13 mouse cellular contexts compared by ENCODE assay signal in the genomic region with DNA sequence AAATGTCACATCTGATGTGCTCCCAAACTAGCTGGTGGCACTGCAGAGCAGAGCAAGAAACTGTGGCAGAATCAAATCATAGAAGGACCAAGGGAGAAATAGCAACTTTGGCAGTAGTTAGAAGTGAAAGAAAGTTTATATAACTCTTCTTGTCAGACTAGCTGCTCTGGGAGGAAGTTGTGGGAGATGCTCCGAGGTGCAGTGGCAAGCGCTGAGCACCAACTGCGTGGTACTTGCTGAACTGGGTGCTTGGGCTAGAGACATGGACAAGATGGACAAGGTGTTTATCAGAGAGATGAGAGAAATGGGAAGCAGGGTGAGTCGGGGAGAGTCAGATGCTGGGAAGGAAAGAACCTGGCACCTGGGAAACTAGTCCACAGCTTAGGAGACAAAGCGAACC.
DNase-seq lines count a peak whose midpoint lies in the region; TF ChIP-seq lines count a peak whose summit lies in the region.
"Had no signal": no experiment of that assay in that cellular context is flagged by ENCODE, and none has a peak within 500 bp of the region (broad histone marks: within the 10 kb centered on the region; RNA-seq: fewer than 3 reads in every experiment).

No protein-coding gene starts in this region.

- no peaks in the 10 kb centered on the region for H3K36me3 ChIP-seq in myocyte (ENCODE audit: control insufficient read depth, insufficient read depth)
- H3K36me3 ChIP-seq: embryonic facial prominence, embryonic 15.5 days; forebrain, embryonic 10.5 days; heart, embryonic 10.5 days had no signal

- TF ChIP-seq CTCF in left cerebral cortex, adult 2 months (IDR thresholded peaks at IDR 0.05), result no peak
- no peak for TF ChIP-seq CTCF in cortical plate, adult 2 months (IDR thresholded peaks at IDR 0.05; ENCODE audit: extremely low read depth, insufficient read depth, low read length)

- H3K4me2 ChIP-seq in myocyte (ENCODE audit: low read depth), result peak overlapping the region; percentile 30
- H3K4me2 ChIP-seq: embryonic facial prominence, embryonic 15.5 days had no signal

- no peak overlapping the region for H3K4me3 ChIP-seq in left cerebral cortex, adult 2 months
- no peak overlapping the region for H3K4me3 ChIP-seq in cortical plate, adult 2 months (ENCODE audit: insufficient read depth, low read length)
- H3K4me3 ChIP-seq in myocyte, result no peak overlapping the region
- H3K4me3 ChIP-seq: embryonic facial prominence, embryonic 15.5 days; erythroblast, embryonic 14.5 days; forebrain, embryonic 10.5 days; heart, embryonic 10.5 days had no signal

- no peak for DNase-seq in left cerebral cortex, adult 2 months (ENCODE audit: extremely low spot score in 1 of 2, low spot score in 2 of 2)
- no peak for DNase-seq in left cerebral cortex, postnatal 36 days (ENCODE audit: low spot score in 2 of 2)
- DNase-seq in brain, adult 2 months (ENCODE audit: low read depth, low spot score), result peak; percentile 60
- DNase-seq in thymus, postnatal 25 days, result no peak
- no peak for DNase-seq in ovary, adult 18-20 months (ENCODE audit: low spot score)
- DNase-seq: cerebellum, adult 11 months; heart, postnatal 4 days had no signal

- H3K27ac ChIP-seq in left cerebral cortex, adult 2 months, result peak overlapping the region; percentile 86
- peak overlapping the region; percentile 18; the same call in 1 of the 2 replicates for H3K27ac ChIP-seq in cortical plate, adult 2 months (ENCODE audit: insufficient read depth, low read length)
- H3K27ac ChIP-seq: embryonic facial prominence, embryonic 15.5 days had no signal

- no peak for TF ChIP-seq POLR2A in cortical plate, adult 2 months (IDR thresholded peaks at IDR 0.05; ENCODE audit: extremely low read depth, insufficient read depth, low read length)
- no peak for TF ChIP-seq POLR2A in myocyte (IDR thresholded peaks at IDR 0.05; ENCODE audit: insufficient read length, low read depth)

- intact Hi-C loops in left cerebral cortex, adult 2 months (cut with DNase I), result loop anchor here (2.0 kb wide), 1 partner anchor 193 kb away; no protein-coding TSS in a partner anchor
- intact Hi-C loops in left cerebral cortex, postnatal 36 days (cut with DNase I), result loop anchor here (2.0 kb wide), 1 partner anchor 197 kb away; no protein-coding TSS in a partner anchor

- H3ac ChIP-seq in myocyte (ENCODE audit: control insufficient read depth, insufficient read length), result no peak overlapping the region

- peaks cover 68% of the 10 kb centered on the region for H3K27me3 ChIP-seq in myocyte (ENCODE audit: control insufficient read depth, insufficient read depth, insufficient read length)
- H3K27me3 ChIP-seq: embryonic facial prominence, embryonic 15.5 days had no signal

- H3K4me1 ChIP-seq in cortical plate, adult 2 months (ENCODE audit: control insufficient read depth, insufficient read depth, low read length), result peaks cover 9% of the 10 kb centered on the region

- no peaks in the 10 kb centered on the region for H3K79me2 ChIP-seq in myocyte (ENCODE audit: control insufficient read depth, insufficient read depth)

TF ChIP-seq in myocyte, 11 proteins besides CTCF, POLR2A, EP300 and RAD21:
- TF ChIP-seq SRF (IDR thresholded peaks at IDR 0.05; ENCODE audit: control insufficient read depth, insufficient read length, low read depth), result no peak
- no peak for TF ChIP-seq TCF3 (IDR thresholded peaks at IDR 0.05; ENCODE audit: insufficient read length, low read depth)
- no peak for TF ChIP-seq USF1 (IDR thresholded peaks at IDR 0.05; ENCODE audit: low read depth)
- TF ChIP-seq TCF12 (IDR thresholded peaks at IDR 0.05; ENCODE audit: insufficient read depth, poor library complexity, severe bottlenecking), result no peak
- no peak for TF ChIP-seq POLR2AphosphoS2 (IDR thresholded peaks at IDR 0.05; ENCODE audit: insufficient read length, low read depth)
- TF ChIP-seq MYOG (IDR thresholded peaks at IDR 0.05; ENCODE audit: control insufficient read depth in 1 of 3, insufficient read depth in 1 of 3, insufficient read length in 2 of 3, low read depth in 2 of 3), result no peak
- TF ChIP-seq MYOD1 (IDR thresholded peaks at IDR 0.05; ENCODE audit: control insufficient read depth in 1 of 3, insufficient read length in 2 of 3, low read depth in 2 of 3), result no peak
- no peak for TF ChIP-seq MAX (IDR thresholded peaks at IDR 0.05; ENCODE audit: low read depth)
- no peak for TF ChIP-seq REST (IDR thresholded peaks at IDR 0.05; ENCODE audit: insufficient read depth, insufficient read length)
- TF ChIP-seq CEBPB (IDR thresholded peaks at IDR 0.05; ENCODE audit: insufficient read depth, poor library complexity, severe bottlenecking), result no peak
- TF ChIP-seq E2F4 (IDR thresholded peaks at IDR 0.05; ENCODE audit: insufficient read depth), result no peak
